Mouse (Mus musculus) heart, adult 2 months (tissue): ENCODE data around the gene Rtel1.

Experiments used
- CTCF ChIP-seq: fragments of 200-600 bp; IDR thresholded peaks from 2 replicates; pipeline ENCODE4 v1.8.1; 2022; ENCODE audit warnings: antibody characterized with exemption, mild to moderate bottlenecking, moderate library complexity
- EP300 ChIP-seq: fragments of 200-500 bp; IDR thresholded peaks from 2 replicates; pipeline ENCODE4 v1.6.1; 2011; ENCODE audit warnings: low read depth, low read length, control low read depth; ENCODE audit not compliant: insufficient read depth
- POLR2A ChIP-seq: fragments of 200-500 bp; IDR thresholded peaks from 2 replicates; pipeline ENCODE4 v1.6.1; 2011; ENCODE audit warnings: mild to moderate bottlenecking, low read depth, low read length, control low read depth; ENCODE audit not compliant: insufficient read depth

DNA sequence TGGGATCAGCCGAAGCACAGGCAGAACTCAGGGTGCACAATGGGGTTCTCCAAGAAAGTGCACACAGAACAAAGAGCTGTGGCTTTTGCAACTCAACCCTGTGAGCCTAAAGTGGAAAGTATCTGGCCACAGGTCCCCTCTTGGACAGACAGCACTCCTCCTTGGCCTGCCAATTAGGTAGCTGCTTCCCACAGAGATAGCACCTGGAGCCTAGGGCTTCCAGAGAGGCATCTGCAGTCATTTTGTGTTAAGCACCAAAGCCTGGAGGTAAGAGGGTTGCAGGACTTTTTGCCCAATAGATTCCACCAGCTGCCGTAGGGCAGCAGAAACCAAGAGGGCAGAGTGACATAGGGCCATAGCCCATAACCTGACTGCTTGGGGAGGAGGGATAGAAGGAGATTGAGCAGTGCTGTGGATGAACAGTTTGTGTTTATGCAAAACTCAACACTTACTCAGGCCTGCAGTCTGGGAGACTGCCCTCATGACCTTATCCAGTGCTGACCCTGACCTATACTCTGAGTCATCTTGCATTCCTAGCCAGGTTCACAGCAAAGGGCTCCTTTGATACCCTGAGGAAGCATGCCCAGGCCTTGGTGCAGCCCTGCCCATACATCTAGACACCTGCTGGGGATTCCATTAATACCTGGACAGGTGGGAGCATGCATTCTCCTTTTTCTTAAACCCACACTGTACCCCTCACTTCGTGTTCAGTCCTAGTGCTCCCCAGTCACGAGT is 70.8 kb downstream of the Rtel1 start:
- TF ChIP-seq POLR2A (no peak), EP300 (no peak), CTCF (no peak)
